17 mouse cellular contexts compared by ENCODE assay signal in genomic region chr4:132170891-132171290, GRCm38 (mm10). TPM values are rescaled to one million over a fixed set of nuclear protein-coding genes. Genes with fewer than 3 reads are reported as not detected.
A peak's percentile ranks its signal among the peaks of the same experiment; 100 is the strongest.
DNase-seq lines count a peak whose midpoint lies in the region; ATAC-seq and TF ChIP-seq lines count a peak whose summit lies in the region.
"Had no signal": no experiment of that assay in that cellular context is flagged by ENCODE, and none has a peak within 500 bp of the region (broad histone marks: within the 10 kb centered on the region; RNA-seq: fewer than 3 reads in every experiment).

No protein-coding gene starts in this region.

- no peak overlapping the region for H3K9ac ChIP-seq in forebrain, embryonic 11.5 days (ENCODE audit: low read length)
- H3K9ac ChIP-seq: forebrain, embryonic 13.5 days; heart, embryonic 12.5 days; hindbrain, embryonic 15.5 days; liver, embryonic 12.5 days; midbrain, embryonic 13.5 days had no signal

- 21% methylated on average over 7 of the region's 7 CpGs for WGBS in olfactory bulb, adult 2 months
- WGBS in forebrain, embryonic 11.5 days = 29% methylated on average over 7 of the region's 7 CpGs

- H3K4me2 ChIP-seq in forebrain, embryonic 11.5 days (ENCODE audit: low read depth, low read length, severe bottlenecking) = no peak overlapping the region
- H3K4me2 ChIP-seq: forebrain, embryonic 13.5 days; heart, embryonic 12.5 days; hindbrain, embryonic 15.5 days; liver, embryonic 12.5 days; midbrain, embryonic 13.5 days had no signal

- H3K9me3 ChIP-seq in forebrain, embryonic 11.5 days (ENCODE audit: control insufficient read depth, low read length) = no peaks in the 10 kb centered on the region
- H3K9me3 ChIP-seq: forebrain, embryonic 13.5 days; hindbrain, embryonic 15.5 days; liver, embryonic 12.5 days; midbrain, embryonic 13.5 days had no signal

- TF ChIP-seq POLR2A in olfactory bulb, adult 2 months (IDR thresholded peaks at IDR 0.05; ENCODE audit: insufficient read depth, low read depth, low read length) = no peak

- DNase-seq in layer of hippocampus, adult 11-12 months (ENCODE audit: low spot score) = peak; percentile 44
- no peak for DNase-seq in layer of hippocampus, postnatal 10 days (ENCODE audit: low spot score in 2 of 2)
- peak; percentile 50 for DNase-seq in MN1 (ENCODE audit: low spot score)
- DNase-seq in frontal cortex, postnatal 36 days (ENCODE audit: low spot score in 2 of 2) = peak; percentile 57 to 79
- no peak for DNase-seq in forebrain, embryonic 11.5 days (ENCODE audit: low spot score)
- no peak for DNase-seq in ovary, postnatal 36 days (ENCODE audit: low spot score)
- no peak for DNase-seq in Muller cell, postnatal 12 days (ENCODE audit: inconsistent ontology term)
- DNase-seq: adrenal gland, postnatal 14 days; cerebellum, adult 8-10 months had no signal

- ATAC-seq in forebrain, embryonic 11.5 days (replicated peaks; ENCODE audit: low FRiP score) = no peak
- ATAC-seq: forebrain, embryonic 13.5 days; intestine, postnatal 0 days; liver, embryonic 12.5 days; midbrain, embryonic 13.5 days had no signal

- no peak overlapping the region for H3K4me3 ChIP-seq in olfactory bulb, adult 2 months (ENCODE audit: insufficient read depth, low read depth, low read length)
- no peak overlapping the region for H3K4me3 ChIP-seq in forebrain, embryonic 11.5 days (ENCODE audit: low read depth, low read length)
- H3K4me3 ChIP-seq: forebrain, embryonic 13.5 days; heart, embryonic 12.5 days; hindbrain, embryonic 15.5 days; liver, embryonic 12.5 days; midbrain, embryonic 13.5 days had no signal

- no peaks in the 10 kb centered on the region for H3K27me3 ChIP-seq in forebrain, embryonic 11.5 days (ENCODE audit: control insufficient read depth, insufficient read depth, low read length)
- H3K27me3 ChIP-seq: forebrain, embryonic 13.5 days; heart, embryonic 12.5 days; hindbrain, embryonic 15.5 days; midbrain, embryonic 13.5 days had no signal

- H3K27ac ChIP-seq in olfactory bulb, adult 2 months (ENCODE audit: insufficient read depth, low read depth, low read length) = peak overlapping the region; percentile 81
- H3K27ac ChIP-seq in forebrain, embryonic 11.5 days (ENCODE audit: low read depth, low read length) = no peak overlapping the region
- H3K27ac ChIP-seq: forebrain, embryonic 13.5 days; hindbrain, embryonic 15.5 days; liver, embryonic 12.5 days; midbrain, embryonic 13.5 days had no signal

- H3K36me3 ChIP-seq in forebrain, embryonic 11.5 days (ENCODE audit: control insufficient read depth, insufficient read depth, low read length) = no peaks in the 10 kb centered on the region
- H3K36me3 ChIP-seq: heart, embryonic 12.5 days; hindbrain, embryonic 15.5 days; liver, embryonic 12.5 days; midbrain, embryonic 13.5 days had no signal

- peaks cover 11% of the 10 kb centered on the region for H3K4me1 ChIP-seq in olfactory bulb, adult 2 months (ENCODE audit: control insufficient read depth, insufficient read depth, low read length)
- H3K4me1 ChIP-seq in forebrain, embryonic 11.5 days (replicated peaks; ENCODE audit: control insufficient read depth, insufficient read depth, low read length) = no peaks in the 10 kb centered on the region
- H3K4me1 ChIP-seq: forebrain, embryonic 13.5 days; liver, embryonic 12.5 days had no signal

- TF ChIP-seq CTCF in olfactory bulb, adult 2 months (IDR thresholded peaks at IDR 0.05; ENCODE audit: insufficient read depth, low read depth, low read length) = no peak

RNA-seq across cellular contexts. Expression of gene Oprd1, which starts 26.6 kb away (rescaled TPM):
- total RNA-seq in layer of hippocampus, postnatal 10 days (2021) = 1 to 10 TPM; 5.3 to 5.4 TPM
- polyA plus RNA-seq in olfactory bulb, adult 2 months (2012; ENCODE audit: insufficient read depth, insufficient read length, low replicate concordance, missing spikeins) = not detected in 2 replicates
- not detected in 2 replicates for polyA plus RNA-seq in forebrain, embryonic 11.5 days (2014; fragmentation: Nextera tagmentation; extraction: Ambion mirVana)
- total RNA-seq: neutrophil, adult 5-6 weeks had no signal

RNA-seq across cellular contexts. Expression of gene Ythdf2, which starts 41.2 kb away (rescaled TPM):
- total RNA-seq in layer of hippocampus, postnatal 10 days (2021) = 10 to 100 TPM; 46.2 to 51.7 TPM
- polyA plus RNA-seq in olfactory bulb, adult 2 months (2012; ENCODE audit: insufficient read depth, insufficient read length, low replicate concordance, missing spikeins) = not detected in 2 replicates
- 158 and 161 TPM in 2 replicates for polyA plus RNA-seq in forebrain, embryonic 11.5 days (2014; fragmentation: Nextera tagmentation; extraction: Ambion mirVana)

Comparison
In these comparisons a context has a peak if more than half of its experiments do, and no peak if none do; other contexts are left out.
1. DNase-seq: peak in layer of hippocampus, adult 11-12 months (single experiment), MN1 (single experiment) and frontal cortex, postnatal 36 days (2 of 2); none in layer of hippocampus, postnatal 10 days (0 of 2), forebrain, embryonic 11.5 days (single experiment), ovary, postnatal 36 days (single experiment) and Muller cell, postnatal 12 days (single experiment).
2. RNA of gene Ythdf2, which starts 41.2 kb away (polyA plus RNA-seq): 158 to 161 TPM in forebrain, embryonic 11.5 days; not detected in olfactory bulb, adult 2 months; every median in the first group is over 100 times any median in the second.